Mouse (Mus musculus): ENCODE data around the gene Nkx1-2. TPM values are rescaled to one million over a fixed set of nuclear protein-coding genes. Genes with fewer than 3 reads are reported as not detected.

Nkx1-2 gene
- polyA plus RNA-seq, 1 experiment, result not detected

DNA sequence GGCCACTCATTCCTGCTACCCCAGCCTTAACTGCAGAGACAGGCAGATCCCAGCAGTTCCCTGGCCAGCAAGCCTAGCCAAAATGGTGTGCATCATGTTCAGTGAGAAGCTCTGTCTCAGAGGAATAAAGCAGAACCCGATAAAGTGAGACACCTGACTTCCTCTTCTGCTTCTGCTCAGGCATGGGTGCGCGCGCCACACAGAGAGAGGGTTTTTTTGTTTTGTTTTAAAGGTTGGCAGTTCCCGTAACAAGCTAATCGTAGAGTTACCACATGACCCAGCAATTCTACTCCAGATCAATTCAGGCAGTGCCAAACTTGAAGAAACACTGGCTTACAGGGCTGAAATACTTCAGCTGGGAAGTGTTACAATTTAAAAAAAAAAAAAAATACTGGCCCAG, 30.6 kb downstream of the Nkx1-2 start:
- H3K27me3 ChIP-seq (ENCODE audit: control insufficient read depth, insufficient read depth, insufficient read length), result no peaks in the 10 kb centered on the region
- H3K79me2 ChIP-seq (ENCODE audit: control insufficient read depth, insufficient read depth), result peaks cover 39% of the 10 kb centered on the region
- H3ac ChIP-seq (ENCODE audit: control insufficient read depth, insufficient read length), result no peak overlapping the region
- no peak overlapping the region for H3K4me3 ChIP-seq
- no peak overlapping the region for H3K4me2 ChIP-seq (ENCODE audit: low read depth)
- H3K36me3 ChIP-seq (ENCODE audit: control insufficient read depth, insufficient read depth), result peaks cover 32% of the 10 kb centered on the region
- TF ChIP-seq USF1 (IDR thresholded peaks at IDR 0.05; ENCODE audit: low read depth) (no peak), REST (IDR thresholded peaks at IDR 0.05; ENCODE audit: insufficient read depth, insufficient read length) (no peak), MYOG (IDR thresholded peaks at IDR 0.05; ENCODE audit: control insufficient read depth in 1 of 3, insufficient read depth in 1 of 3, insufficient read length in 2 of 3, low read depth in 2 of 3) (no peak), TCF3 (IDR thresholded peaks at IDR 0.05; ENCODE audit: insufficient read length, low read depth) (no peak), CEBPB (IDR thresholded peaks at IDR 0.05; ENCODE audit: insufficient read depth, poor library complexity, severe bottlenecking) (no peak), POLR2AphosphoS2 (IDR thresholded peaks at IDR 0.05; ENCODE audit: insufficient read length, low read depth) (no peak), SRF (IDR thresholded peaks at IDR 0.05; ENCODE audit: control insufficient read depth, insufficient read length, low read depth) (no peak), MYOD1 (IDR thresholded peaks at IDR 0.05; ENCODE audit: control insufficient read depth in 1 of 3, insufficient read length in 2 of 3, low read depth in 2 of 3) (no peak), TCF12 (IDR thresholded peaks at IDR 0.05; ENCODE audit: insufficient read depth, poor library complexity, severe bottlenecking) (no peak), E2F4 (IDR thresholded peaks at IDR 0.05; ENCODE audit: insufficient read depth) (no peak), POLR2A (IDR thresholded peaks at IDR 0.05; ENCODE audit: insufficient read length, low read depth) (no peak), MAX (IDR thresholded peaks at IDR 0.05; ENCODE audit: low read depth) (no peak)

DNA sequence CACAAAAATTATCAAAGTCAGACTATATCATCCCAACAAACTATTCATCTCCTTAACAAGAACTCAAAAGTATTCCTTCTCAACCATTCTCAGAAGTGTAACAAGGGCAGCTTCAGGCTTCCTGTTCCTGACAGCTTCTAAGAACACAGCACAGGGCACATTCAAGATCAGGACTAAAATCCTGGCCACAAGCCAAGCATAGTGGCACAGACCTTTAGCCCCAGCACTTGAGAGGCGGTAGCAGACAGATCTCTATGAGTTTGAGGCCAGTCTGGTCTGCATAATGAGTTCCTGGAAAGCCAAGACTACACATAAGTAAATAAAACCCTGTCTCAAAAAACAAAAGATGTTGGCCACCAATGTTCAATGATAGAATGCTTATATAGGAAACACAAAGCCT, 33.6 kb downstream of the Nkx1-2 start:
- no peak for TF ChIP-seq E2F4 (IDR thresholded peaks at IDR 0.05; ENCODE audit: insufficient read depth)
- TF ChIP-seq MYOD1 (IDR thresholded peaks at IDR 0.05; ENCODE audit: control insufficient read depth in 1 of 3, insufficient read length in 2 of 3, low read depth in 2 of 3), result no peak
- no peak for TF ChIP-seq SRF (IDR thresholded peaks at IDR 0.05; ENCODE audit: control insufficient read depth, insufficient read length, low read depth)
- no peak for TF ChIP-seq MAX (IDR thresholded peaks at IDR 0.05; ENCODE audit: low read depth)
- no peak for TF ChIP-seq USF1 (IDR thresholded peaks at IDR 0.05; ENCODE audit: low read depth)
- no peak for TF ChIP-seq TCF12 (IDR thresholded peaks at IDR 0.05; ENCODE audit: insufficient read depth, poor library complexity, severe bottlenecking)
- TF ChIP-seq CEBPB (IDR thresholded peaks at IDR 0.05; ENCODE audit: insufficient read depth, poor library complexity, severe bottlenecking), result no peak
- TF ChIP-seq POLR2A (IDR thresholded peaks at IDR 0.05; ENCODE audit: insufficient read length, low read depth), result no peak
- TF ChIP-seq POLR2AphosphoS2 (IDR thresholded peaks at IDR 0.05; ENCODE audit: insufficient read length, low read depth), result no peak
- no peak for TF ChIP-seq REST (IDR thresholded peaks at IDR 0.05; ENCODE audit: insufficient read depth, insufficient read length)
- TF ChIP-seq TCF3 (IDR thresholded peaks at IDR 0.05; ENCODE audit: insufficient read length, low read depth), result no peak
- TF ChIP-seq MYOG (IDR thresholded peaks at IDR 0.05; ENCODE audit: control insufficient read depth in 1 of 3, insufficient read depth in 1 of 3, insufficient read length in 2 of 3, low read depth in 2 of 3), result no peak
- no peaks in the 10 kb centered on the region for H3K27me3 ChIP-seq (ENCODE audit: control insufficient read depth, insufficient read depth, insufficient read length)
- no peak overlapping the region for H3ac ChIP-seq (ENCODE audit: control insufficient read depth, insufficient read length)
- no peak overlapping the region for H3K4me3 ChIP-seq
- peaks cover 59% of the 10 kb centered on the region for H3K36me3 ChIP-seq (ENCODE audit: control insufficient read depth, insufficient read depth)
- H3K4me2 ChIP-seq (ENCODE audit: low read depth), result no peak overlapping the region
- H3K79me2 ChIP-seq (ENCODE audit: control insufficient read depth, insufficient read depth), result peaks cover 9% of the 10 kb centered on the region

DNA sequence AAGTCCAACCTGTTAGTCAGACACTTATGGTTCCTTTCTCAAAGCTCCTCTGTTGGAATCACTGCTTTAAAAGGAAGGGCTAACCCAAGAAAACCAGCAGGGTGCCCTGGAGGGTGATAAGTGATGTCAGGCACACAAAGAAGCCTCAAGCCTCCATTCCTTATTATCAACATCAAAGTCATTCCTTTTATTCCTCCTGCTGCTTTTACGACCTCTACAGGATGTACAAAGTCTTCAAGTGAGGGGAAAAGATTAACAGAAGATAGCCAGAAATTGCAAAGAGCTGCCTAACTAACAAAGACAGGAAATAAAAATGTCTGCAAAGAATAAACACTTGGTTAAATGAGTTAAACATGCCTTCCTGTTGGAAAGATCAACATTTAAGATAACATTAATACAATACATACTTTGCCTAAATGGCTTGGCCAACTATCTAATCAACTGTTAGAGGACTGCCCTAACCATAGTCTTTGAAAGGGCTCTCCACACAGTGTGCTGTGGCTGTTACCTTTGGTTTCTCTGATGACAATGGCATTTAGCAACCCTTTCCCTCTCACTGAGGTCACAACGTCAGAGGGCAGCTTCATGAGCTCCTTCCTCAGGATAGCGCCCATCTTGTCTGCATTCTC, 40.2 kb downstream of the Nkx1-2 start:
- TF ChIP-seq MYOD1 (IDR thresholded peaks at IDR 0.05; ENCODE audit: control insufficient read depth in 1 of 3, insufficient read length in 2 of 3, low read depth in 2 of 3) (no peak), SRF (IDR thresholded peaks at IDR 0.05; ENCODE audit: control insufficient read depth, insufficient read length, low read depth) (no peak), REST (IDR thresholded peaks at IDR 0.05; ENCODE audit: insufficient read depth, insufficient read length) (no peak), TCF12 (IDR thresholded peaks at IDR 0.05; ENCODE audit: insufficient read depth, poor library complexity, severe bottlenecking) (no peak), TCF3 (IDR thresholded peaks at IDR 0.05; ENCODE audit: insufficient read length, low read depth) (no peak), POLR2A (IDR thresholded peaks at IDR 0.05; ENCODE audit: insufficient read length, low read depth) (no peak), USF1 (IDR thresholded peaks at IDR 0.05; ENCODE audit: low read depth) (no peak), MAX (IDR thresholded peaks at IDR 0.05; ENCODE audit: low read depth) (no peak), E2F4 (IDR thresholded peaks at IDR 0.05; ENCODE audit: insufficient read depth) (no peak), MYOG (IDR thresholded peaks at IDR 0.05; ENCODE audit: control insufficient read depth in 1 of 3, insufficient read depth in 1 of 3, insufficient read length in 2 of 3, low read depth in 2 of 3) (no peak), CEBPB (IDR thresholded peaks at IDR 0.05; ENCODE audit: insufficient read depth, poor library complexity, severe bottlenecking) (no peak), POLR2AphosphoS2 (IDR thresholded peaks at IDR 0.05; ENCODE audit: insufficient read length, low read depth) (no peak)
- no peak overlapping the region for H3K4me3 ChIP-seq
- H3ac ChIP-seq (ENCODE audit: control insufficient read depth, insufficient read length), result no peak overlapping the region
- no peak overlapping the region for H3K4me2 ChIP-seq (ENCODE audit: low read depth)
- peaks cover 48% of the 10 kb centered on the region for H3K36me3 ChIP-seq (ENCODE audit: control insufficient read depth, insufficient read depth)
- H3K79me2 ChIP-seq (ENCODE audit: control insufficient read depth, insufficient read depth), result no peaks in the 10 kb centered on the region
- no peaks in the 10 kb centered on the region for H3K27me3 ChIP-seq (ENCODE audit: control insufficient read depth, insufficient read depth, insufficient read length)

DNA sequence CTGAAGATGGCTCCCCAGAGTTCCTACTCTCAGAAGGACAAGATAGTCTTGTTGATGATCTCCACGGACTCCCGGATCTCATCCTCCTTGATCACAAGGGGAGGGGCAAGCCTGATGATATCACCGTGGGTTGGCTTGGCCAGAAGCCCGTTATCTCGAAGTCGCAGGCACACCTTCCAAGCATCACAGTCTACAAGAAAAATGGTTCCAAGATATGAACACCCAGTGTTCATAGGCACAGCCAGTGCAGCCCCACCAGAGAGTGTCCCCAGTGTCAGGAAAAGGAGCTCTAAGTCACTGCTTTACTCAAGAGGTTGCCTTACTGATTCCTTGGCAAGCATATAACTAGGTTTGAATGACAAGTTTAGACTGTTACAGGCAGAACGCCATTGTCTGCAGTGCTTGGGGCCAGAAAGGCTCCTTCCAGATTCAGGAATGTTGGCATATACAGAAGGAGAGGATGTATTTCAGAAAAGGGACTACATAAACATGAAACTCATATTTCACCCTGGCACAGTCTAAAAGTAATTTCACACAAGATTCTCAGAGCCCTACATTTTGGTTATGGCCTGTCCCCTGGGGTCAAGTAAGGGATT, 41.2 kb downstream of the Nkx1-2 start:
- Histone ChIP-seq H3K79me2 (ENCODE audit: control insufficient read depth, insufficient read depth) (no peaks in the 10 kb centered on the region), H3K4me3 (no peak overlapping the region), H3K27me3 (ENCODE audit: control insufficient read depth, insufficient read depth, insufficient read length) (no peaks in the 10 kb centered on the region), H3ac (ENCODE audit: control insufficient read depth, insufficient read length) (no peak overlapping the region), H3K4me2 (ENCODE audit: low read depth) (no peak overlapping the region), H3K36me3 (ENCODE audit: control insufficient read depth, insufficient read depth) (peaks cover 41% of the 10 kb centered on the region)
- TF ChIP-seq POLR2AphosphoS2 (IDR thresholded peaks at IDR 0.05; ENCODE audit: insufficient read length, low read depth) (no peak), POLR2A (IDR thresholded peaks at IDR 0.05; ENCODE audit: insufficient read length, low read depth) (no peak), TCF3 (IDR thresholded peaks at IDR 0.05; ENCODE audit: insufficient read length, low read depth) (no peak), TCF12 (IDR thresholded peaks at IDR 0.05; ENCODE audit: insufficient read depth, poor library complexity, severe bottlenecking) (no peak), MYOG (IDR thresholded peaks at IDR 0.05; ENCODE audit: control insufficient read depth in 1 of 3, insufficient read depth in 1 of 3, insufficient read length in 2 of 3, low read depth in 2 of 3) (no peak), USF1 (IDR thresholded peaks at IDR 0.05; ENCODE audit: low read depth) (no peak), REST (IDR thresholded peaks at IDR 0.05; ENCODE audit: insufficient read depth, insufficient read length) (no peak), CEBPB (IDR thresholded peaks at IDR 0.05; ENCODE audit: insufficient read depth, poor library complexity, severe bottlenecking) (no peak), SRF (IDR thresholded peaks at IDR 0.05; ENCODE audit: control insufficient read depth, insufficient read length, low read depth) (no peak), MYOD1 (IDR thresholded peaks at IDR 0.05; ENCODE audit: control insufficient read depth in 1 of 3, insufficient read length in 2 of 3, low read depth in 2 of 3) (no peak), E2F4 (IDR thresholded peaks at IDR 0.05; ENCODE audit: insufficient read depth) (no peak), MAX (IDR thresholded peaks at IDR 0.05; ENCODE audit: low read depth) (no peak)
